Comparison of ENCODE assay signal across 17 mouse cellular contexts in genomic region chr12:77085894-77086293, GRCm38 (mm10).
DNase-seq lines count a peak whose midpoint lies in the region; ATAC-seq and TF ChIP-seq lines count a peak whose summit lies in the region.
"Had no signal": no experiment of that assay in that cellular context is flagged by ENCODE, and none has a peak within 500 bp of the region (broad histone marks: within the 10 kb centered on the region; RNA-seq: fewer than 3 reads in every experiment).

No protein-coding gene starts in this region.

- H3K27ac ChIP-seq in liver, adult 2 months (replicated peaks; ENCODE audit: insufficient read depth, low read depth, low read length) = 0 out of 2 replicates have a peak overlapping the region, but pooled peaks have one; percentile 36
- peak overlapping the region; percentile 70 for H3K27ac ChIP-seq in liver, embryonic 12.5 days
- no peak overlapping the region for H3K27ac ChIP-seq in midbrain, embryonic 15.5 days
- H3K27ac ChIP-seq: embryonic facial prominence, embryonic 10.5 days; forebrain, embryonic 12.5 days; gastrocnemius, adult 2 months; hindbrain, embryonic 10.5 days; neural tube, embryonic 15.5 days had no signal

- WGBS in liver, adult 2 months = 19% methylated on average over 5 of the region's 5 CpGs
- WGBS in liver, embryonic 12.5 days (ENCODE audit: insufficient replicate concordance) = 42% methylated on average over 5 of the region's 5 CpGs
- WGBS in midbrain, embryonic 15.5 days = 87% methylated on average over 5 of the region's 5 CpGs

- H3K79me2 ChIP-seq in liver, adult 2 months (ENCODE audit: control insufficient read depth, insufficient read depth, low read length) = no peaks in the 10 kb centered on the region

- no peak for TF ChIP-seq POLR2A in liver, adult 2 months (IDR thresholded peaks at IDR 0.05; ENCODE audit: extremely low read depth, insufficient read depth, low read length)

- H3K36me3 ChIP-seq in liver, adult 2 months (ENCODE audit: control insufficient read depth, insufficient read depth, low read length) = no peaks in the 10 kb centered on the region
- no peaks in the 10 kb centered on the region for H3K36me3 ChIP-seq in liver, embryonic 12.5 days
- H3K36me3 ChIP-seq in midbrain, embryonic 15.5 days (replicated peaks) = no peaks in the 10 kb centered on the region
- H3K36me3 ChIP-seq: embryonic facial prominence, embryonic 10.5 days; forebrain, embryonic 12.5 days; hindbrain, embryonic 10.5 days; neural tube, embryonic 15.5 days had no signal

- 0 out of 2 replicates have a peak, but pooled peaks cover 1% of the 10 kb centered on the region for H3K4me1 ChIP-seq in liver, adult 2 months (ENCODE audit: control insufficient read depth, insufficient read depth, low read length)
- H3K4me1 ChIP-seq in liver, embryonic 12.5 days = peaks cover 67% of the 10 kb centered on the region
- no peaks in the 10 kb centered on the region for H3K4me1 ChIP-seq in midbrain, embryonic 15.5 days
- H3K4me1 ChIP-seq: embryonic facial prominence, embryonic 10.5 days; forebrain, embryonic 12.5 days; hindbrain, embryonic 10.5 days; neural tube, embryonic 15.5 days had no signal

- H3K9ac ChIP-seq in liver, adult 2 months (ENCODE audit: low read depth, low read length) = no peak overlapping the region
- H3K9ac ChIP-seq in liver, embryonic 12.5 days = no peak overlapping the region
- no peak overlapping the region for H3K9ac ChIP-seq in midbrain, embryonic 15.5 days
- H3K9ac ChIP-seq: forebrain, embryonic 12.5 days; lung, embryonic 14.5 days; neural tube, embryonic 15.5 days had no signal

- no peaks in the 10 kb centered on the region; the same call in 1 of the 2 replicates for H3K27me3 ChIP-seq in liver, adult 2 months (ENCODE audit: control insufficient read depth, insufficient read depth, low read length)
- H3K27me3 ChIP-seq in liver, embryonic 12.5 days (replicated peaks) = no peaks in the 10 kb centered on the region
- H3K27me3 ChIP-seq in midbrain, embryonic 15.5 days (replicated peaks) = no peaks in the 10 kb centered on the region
- H3K27me3 ChIP-seq: forebrain, embryonic 12.5 days; neural tube, embryonic 15.5 days had no signal

- TF ChIP-seq CTCF in liver, adult 2 months (IDR thresholded peaks at IDR 0.05; ENCODE audit: low read depth, low read length) = no peak

- DNase-seq in liver, adult 2 months (ENCODE audit: extremely low read depth, low read depth, low spot score) = peak; percentile 97
- DNase-seq in liver = no peak
- no peak for DNase-seq in adrenal gland, postnatal 36 days
- no peak for DNase-seq in testis, postnatal 10 days (ENCODE audit: low spot score)
- no peak for DNase-seq in adrenal gland, adult 8-10 months
- DNase-seq: cerebellum, adult 8-10 months; gastrocnemius, adult 2 months; lung, embryonic 14.5 days; lung, postnatal 36 days; midbrain, embryonic 14.5 days had no signal

- peak overlapping the region; percentile 6; the same call in 1 of the 2 replicates for H3K4me2 ChIP-seq in liver, embryonic 12.5 days
- no peak overlapping the region for H3K4me2 ChIP-seq in midbrain, embryonic 15.5 days
- H3K4me2 ChIP-seq: forebrain, embryonic 12.5 days; lung, embryonic 14.5 days; neural tube, embryonic 15.5 days had no signal

- peak; percentile 75 for ATAC-seq in liver, embryonic 12.5 days
- ATAC-seq in megakaryocyte, adult 5-6 weeks (ENCODE audit: poor library complexity, severe bottlenecking) = peak; percentile 6; the same call in 1 of the 2 replicates
- ATAC-seq in midbrain, embryonic 15.5 days (replicated peaks) = no peak

- no peak overlapping the region for H3K4me3 ChIP-seq in liver, adult 2 months (ENCODE audit: insufficient read depth, low read depth, low read length)
- no peak overlapping the region for H3K4me3 ChIP-seq in liver, embryonic 12.5 days
- no peak overlapping the region for H3K4me3 ChIP-seq in midbrain, embryonic 15.5 days
- H3K4me3 ChIP-seq: embryonic facial prominence, embryonic 10.5 days; forebrain, embryonic 12.5 days; gastrocnemius, adult 2 months; hindbrain, embryonic 10.5 days; neural tube, embryonic 15.5 days had no signal

- H3K9me3 ChIP-seq in liver, embryonic 12.5 days (replicated peaks) = no peaks in the 10 kb centered on the region
- no peaks in the 10 kb centered on the region for H3K9me3 ChIP-seq in midbrain, embryonic 15.5 days
- H3K9me3 ChIP-seq: embryonic facial prominence, embryonic 10.5 days; forebrain, embryonic 12.5 days; hindbrain, embryonic 10.5 days; neural tube, embryonic 15.5 days had no signal
